Mouse (Mus musculus) midbrain, embryonic 15.5 days (tissue): ENCODE measurements around the gene Gm49361. TPM values are rescaled to one million over a fixed set of nuclear protein-coding genes. Genes with fewer than 3 reads are reported as not detected.

Experiments
- ATAC-seq: fragments of 200-750 bp; cut with Nextera tagmentation; replicated peaks from 2 replicates; pipeline ENCODE4 v1.8.0; 2017; ENCODE audit warnings: moderate TSS enrichment
- H3K27ac ChIP-seq: fragments of 300-500 bp; sonication (generic); 2 replicates; pipeline ENCODE4 v1.5.1; 2015; ENCODE audit warnings: mild to moderate bottlenecking, inconsistent platforms
- H3K27me3 ChIP-seq: fragments of 300-500 bp; sonication (generic); replicated peaks from 2 replicates; pipeline ENCODE4 v1.6.1; 2015; ENCODE audit warnings: inconsistent platforms
- H3K36me3 ChIP-seq: fragments of 300-500 bp; sonication (generic); replicated peaks from 2 replicates; pipeline ENCODE4 v1.6.1; 2015; ENCODE audit warnings: inconsistent platforms
- H3K4me1 ChIP-seq: fragments of 300-500 bp; sonication (generic); 2 replicates; pipeline ENCODE4 v1.6.1; 2015; ENCODE audit warnings: inconsistent platforms
- H3K4me2 ChIP-seq: fragments of 300-500 bp; sonication (generic); 2 replicates; pipeline ENCODE4 v1.6.1; 2015; ENCODE audit warnings: inconsistent platforms, mild to moderate bottlenecking, moderate library complexity
- H3K4me3 ChIP-seq: fragments of 300-500 bp; sonication (generic); 2 replicates; pipeline ENCODE4 v1.5.1; 2015; ENCODE audit warnings: mild to moderate bottlenecking, inconsistent platforms
- H3K9ac ChIP-seq: fragments of 300-500 bp; sonication (generic); 2 replicates; pipeline ENCODE4 v1.6.1; 2015; ENCODE audit warnings: mild to moderate bottlenecking, inconsistent platforms
- H3K9me3 ChIP-seq: fragments of 300-500 bp; sonication (generic); 2 replicates; pipeline ENCODE4 v1.6.1; 2016; ENCODE audit warnings: inconsistent platforms
- WGBS: fragments of 180-500 bp; shearing (Covaris S2); methylation state at CpG from one replicate; pipeline ENCODE4 v1.1.7; 2015; ENCODE audit warnings: mixed read lengths; 5-methylcytosine and 5-hydroxymethylcytosine counted together
- polyA plus RNA-seq: library from polyadenylated mRNA; unstranded; fragments of >200 nt; fragmentation: Nextera tagmentation; extraction: Ambion mirVana; gene quantifications from 2 replicates; pipeline ENCODE4 v1.2.1, GENCODE M21; 2015

Gene Gm49361
- polyA plus RNA-seq, 1 experiment from 2014 or later: not detected

- H3K27ac ChIP-seq: no peak overlapping the region
- H3K9ac ChIP-seq: no peak overlapping the region
- H3K36me3 ChIP-seq: peaks cover 4% of the 10 kb centered on the region; the same call in 1 of the 2 replicates
- ATAC-seq: peak; percentile 96
- H3K9me3 ChIP-seq: no peaks in the 10 kb centered on the region
- no peak overlapping the region for H3K4me2 ChIP-seq
- H3K27me3 ChIP-seq: no peaks in the 10 kb centered on the region
- WGBS: 38% methylated on average over 1 of the region's 1 CpGs
- H3K4me3 ChIP-seq: no peak overlapping the region
- H3K4me1 ChIP-seq: peaks cover 11% of the 10 kb centered on the region
These were observed 138.4 kb downstream of the Gm49361 start for GRCm38 (mm10) chr14:57607500-57607899.

DNA sequence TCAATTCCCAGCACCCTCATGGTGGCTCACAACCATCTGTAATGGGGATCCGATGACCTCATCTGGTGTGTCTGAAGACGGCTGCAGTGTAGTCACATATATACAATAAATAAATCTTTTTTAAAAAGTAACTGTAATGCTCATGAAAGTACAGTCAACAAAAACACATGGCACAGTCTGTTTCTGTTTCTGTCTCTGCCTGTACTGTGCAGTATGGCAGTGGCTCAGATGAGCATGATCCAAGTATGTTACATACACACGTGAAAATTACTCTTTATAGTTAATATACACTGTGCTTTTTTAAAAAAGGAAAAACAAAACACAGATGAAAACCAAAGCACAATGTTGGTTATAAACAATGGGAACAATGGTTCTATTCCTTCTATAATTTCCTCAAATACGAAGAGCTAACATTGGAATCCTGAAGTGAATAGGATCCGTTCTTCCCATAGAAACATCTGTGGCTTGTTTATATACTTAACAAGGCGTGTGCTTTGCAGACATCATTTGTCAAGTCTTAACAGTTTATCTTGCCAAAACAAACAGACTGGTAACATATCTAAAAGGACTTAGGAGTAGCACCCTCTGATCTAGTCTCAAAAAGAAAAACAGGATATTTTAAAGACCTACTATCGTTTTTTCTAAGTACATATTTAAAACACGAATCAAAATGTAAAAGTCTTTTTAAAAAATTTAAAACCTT is 139.1 kb downstream of the Gm49361 start:
- Histone ChIP-seq H3K4me3 (no peak overlapping the region), H3K4me2 (no peak overlapping the region), H3K27ac (no peak overlapping the region), H3K4me1 (peaks cover 11% of the 10 kb centered on the region), H3K27me3 (no peaks in the 10 kb centered on the region), H3K9ac (no peak overlapping the region), H3K36me3 (peaks cover 4% of the 10 kb centered on the region; the same call in 1 of the 2 replicates), H3K9me3 (no peaks in the 10 kb centered on the region)
- WGBS: 80% methylated on average over 8 of the region's 8 CpGs
- no peak for ATAC-seq

GRCm38 (mm10) chr14:57593279-57593678 is 152.6 kb downstream of the Gm49361 start:
- H3K9ac ChIP-seq: no peak overlapping the region
- H3K36me3 ChIP-seq: peaks cover 15% of the 10 kb centered on the region
- no peaks in the 10 kb centered on the region for H3K4me1 ChIP-seq
- no peaks in the 10 kb centered on the region for H3K27me3 ChIP-seq
- no peak for ATAC-seq
- no peak overlapping the region for H3K4me2 ChIP-seq
- H3K4me3 ChIP-seq: no peak overlapping the region
- H3K27ac ChIP-seq: no peak overlapping the region
- WGBS: 95% methylated on average over 5 of the region's 5 CpGs
- H3K9me3 ChIP-seq: no peaks in the 10 kb centered on the region

Other genes starting within 250 kb of the Gm49361 start
- gene Il17d, start 221.3 kb downstream of the Gm49361 start, polyA plus RNA-seq: 6.9 and 7.0 TPM in 2 replicates
- gene Eef1akmt1, start 174.5 kb downstream of the Gm49361 start, polyA plus RNA-seq: 87.8 and 89.4 TPM in 2 replicates
- gene Xpo4, start 80.7 kb downstream of the Gm49361 start, polyA plus RNA-seq: 12.9 and 13.1 TPM in 2 replicates
- gene Lats2, start 12.3 kb upstream of the Gm49361 start, polyA plus RNA-seq: 7.6 TPM in 2 replicates
- 25.4 and 29.5 TPM in 2 replicates for gene Sap18, start 52.1 kb upstream of the Gm49361 start, polyA plus RNA-seq
- gene Ska3, start 80.1 kb upstream of the Gm49361 start, polyA plus RNA-seq: 6.2 and 6.9 TPM in 2 replicates
- gene Mrpl57, start 80.1 kb upstream of the Gm49361 start, polyA plus RNA-seq: 128 and 132 TPM in 2 replicates
- 37.4 and 41.3 TPM in 2 replicates for gene Zdhhc20, start 144.2 kb upstream of the Gm49361 start, polyA plus RNA-seq